Mouse (Mus musculus) left cerebral cortex, postnatal 25 days (tissue): ENCODE measurements around the gene C5ar2. TPM values are rescaled to one million over a fixed set of nuclear protein-coding genes. Genes with fewer than 3 reads are reported as not detected.

Experiments used
- DNase-seq, 2 experiments: peaks; one replicate each; pipeline ENCODE4 v3.0.0; 2022; ENCODE audit warnings: low spot score in 2 of 2, mixed read lengths in 1 of 2
- intact Hi-C: fragments of 180-260 bp; cut with DNase I; formaldehyde crosslinking; loops from one replicate; pipeline ENCODE4 v1.15.1; 2025
- total RNA-seq, 2 experiments: library from RNA; stranded (reverse); gene quantifications; 2 replicates each; pipeline ENCODE4 v1.2.3; 2021

C5ar2 gene
- total RNA-seq, 2 experiments from 2014 or later, result 0.71 to 0.87 TPM

DNA sequence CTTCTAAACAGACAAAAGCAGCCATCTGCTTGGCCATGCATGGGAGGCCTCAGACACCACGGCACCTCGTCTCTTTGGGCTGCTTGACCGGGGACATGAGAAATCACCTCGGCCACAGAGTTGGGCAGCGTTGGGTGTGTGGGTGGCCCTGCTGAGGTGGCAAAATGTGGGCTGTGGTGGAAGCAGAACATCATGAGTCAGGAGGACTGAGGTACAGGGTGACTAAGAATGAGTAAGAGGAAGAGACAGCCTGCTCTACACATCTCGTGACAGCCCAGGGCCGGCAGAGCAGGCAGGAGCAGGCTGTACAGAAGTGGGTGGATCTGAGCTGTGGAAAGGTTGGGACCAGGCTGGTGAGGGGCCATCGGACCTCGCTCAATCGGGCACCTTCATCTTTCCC is 36.5 kb downstream of the C5ar2 start:
- intact Hi-C loops, result no loop called here

DNA sequence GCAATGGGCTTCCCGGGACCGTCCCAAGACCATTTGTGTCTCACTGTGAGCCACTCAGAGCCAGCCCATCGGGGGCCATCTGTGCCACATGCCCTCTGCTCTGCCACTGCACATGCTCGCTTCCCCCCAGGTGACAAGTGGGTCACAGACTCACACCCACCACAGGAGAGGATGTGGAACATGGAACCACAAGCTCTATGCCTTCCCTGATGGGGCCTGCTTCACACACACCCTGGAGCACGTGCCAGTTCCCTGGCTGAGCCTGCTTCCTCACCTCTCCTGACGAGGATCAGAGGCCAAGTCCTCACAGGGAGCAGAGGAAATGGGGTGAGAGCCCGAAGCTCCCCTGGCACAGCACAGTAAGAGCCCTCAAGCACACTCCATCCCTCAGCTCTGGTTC is 36.9 kb downstream of the C5ar2 start:
- no peak for DNase-seq
- intact Hi-C loops, result no loop called here

More for the DNA sequence above, 36.5 kb downstream of the C5ar2 start:
- DNase-seq, result peak; percentile 54 to 85

DNA sequence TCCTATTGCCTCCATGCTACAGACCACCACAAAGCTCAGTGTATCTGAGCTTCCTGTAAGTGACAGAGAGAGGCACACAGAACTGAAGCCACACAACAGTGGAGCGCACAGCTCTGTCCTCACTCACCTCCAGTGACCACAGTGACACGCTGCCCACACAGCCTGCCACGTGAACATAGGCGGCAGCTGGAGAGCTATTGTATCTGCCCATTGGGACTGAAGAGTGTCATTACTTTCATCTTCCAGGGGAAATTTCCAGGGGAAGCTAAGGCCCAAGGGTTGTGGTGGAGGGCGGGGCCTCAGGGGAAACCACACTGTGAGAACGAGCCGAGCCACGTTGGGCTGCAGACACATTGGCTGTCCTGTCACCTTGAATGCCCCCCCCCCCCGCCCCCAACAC is 39.2 kb downstream of the C5ar2 start:
- intact Hi-C loops, result no loop called here
- DNase-seq, result no peak

DNA sequence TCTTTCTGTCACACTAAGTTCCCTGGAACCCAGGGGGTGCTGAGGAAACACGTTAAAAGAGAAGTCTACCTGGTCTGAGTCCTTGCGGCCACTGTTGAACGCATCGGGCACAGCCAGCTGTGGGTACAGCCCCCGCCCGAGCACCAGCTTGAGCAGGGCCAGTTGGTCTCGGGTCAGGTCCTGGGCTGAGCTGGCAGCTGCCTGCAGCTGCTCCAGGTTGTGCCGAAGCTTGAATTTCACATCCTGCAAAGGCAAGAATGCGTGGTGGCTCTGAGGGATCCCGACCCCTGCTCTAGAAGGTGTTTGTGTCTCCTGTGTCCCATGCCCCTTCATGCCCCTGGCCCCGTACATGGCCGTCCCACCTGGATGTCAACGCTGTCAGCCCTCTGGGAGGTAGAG is 40.5 kb downstream of the C5ar2 start:
- intact Hi-C loops, result no loop called here
- no peak for DNase-seq

DNA sequence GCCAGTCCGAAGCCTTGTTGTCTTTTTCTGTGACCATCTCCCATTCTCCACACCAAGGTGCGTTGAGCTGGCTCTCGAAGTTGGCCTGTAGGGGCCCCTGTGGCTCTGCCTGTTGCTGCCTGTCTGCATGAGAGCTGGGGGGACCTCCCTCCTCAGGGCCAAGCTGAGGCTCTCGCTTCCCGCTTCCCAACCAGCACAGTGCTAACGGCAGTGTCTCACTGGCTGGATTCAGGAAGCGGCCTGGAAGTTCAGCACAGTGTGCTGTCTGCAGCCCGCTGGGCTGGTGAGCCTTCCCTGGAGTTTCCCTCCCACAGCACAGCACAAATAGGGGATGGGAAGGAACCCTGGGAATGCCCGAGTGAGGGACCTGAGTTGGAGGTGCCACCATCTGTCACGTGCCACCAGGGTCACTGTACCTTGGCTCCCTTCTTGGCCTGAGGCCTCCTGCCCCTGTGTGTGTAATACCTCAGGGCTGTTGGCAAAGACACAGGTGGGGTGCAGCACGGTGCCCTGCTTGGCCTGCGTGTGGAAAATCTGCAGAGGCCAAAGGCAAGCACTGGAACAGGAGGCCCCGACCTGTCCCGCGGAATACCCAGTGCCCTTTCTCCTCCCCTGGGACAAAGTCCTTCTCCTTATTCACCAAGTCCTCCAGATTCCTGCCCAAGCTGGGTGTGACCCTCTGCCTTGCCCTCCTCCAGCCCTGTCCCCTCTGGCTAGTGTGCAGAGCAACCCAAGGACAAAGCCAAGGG is 41.0 kb downstream of the C5ar2 start:
- no peak for DNase-seq
- intact Hi-C loops, result no loop called here

DNA sequence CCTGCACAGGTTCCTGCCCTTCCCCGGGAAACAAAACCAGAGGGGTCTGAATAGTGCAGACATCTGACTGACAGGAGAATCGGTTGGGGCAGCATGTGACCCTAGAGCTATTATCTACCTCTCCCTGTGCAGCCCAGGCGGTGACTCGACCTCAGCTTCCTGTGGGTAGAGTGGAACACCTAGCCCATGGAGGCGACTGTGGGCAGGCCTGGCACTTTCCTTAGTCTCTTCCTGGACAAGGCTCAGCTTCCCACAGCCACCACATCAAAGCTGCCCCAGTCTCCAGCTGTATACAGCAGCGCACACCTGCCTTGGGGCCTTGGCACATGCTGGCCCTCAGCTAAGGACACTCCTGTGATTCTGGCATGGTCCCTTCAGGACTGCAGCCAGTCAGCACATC is 42.8 kb downstream of the C5ar2 start:
- intact Hi-C loops, result no loop called here
- no peak for DNase-seq

DNA sequence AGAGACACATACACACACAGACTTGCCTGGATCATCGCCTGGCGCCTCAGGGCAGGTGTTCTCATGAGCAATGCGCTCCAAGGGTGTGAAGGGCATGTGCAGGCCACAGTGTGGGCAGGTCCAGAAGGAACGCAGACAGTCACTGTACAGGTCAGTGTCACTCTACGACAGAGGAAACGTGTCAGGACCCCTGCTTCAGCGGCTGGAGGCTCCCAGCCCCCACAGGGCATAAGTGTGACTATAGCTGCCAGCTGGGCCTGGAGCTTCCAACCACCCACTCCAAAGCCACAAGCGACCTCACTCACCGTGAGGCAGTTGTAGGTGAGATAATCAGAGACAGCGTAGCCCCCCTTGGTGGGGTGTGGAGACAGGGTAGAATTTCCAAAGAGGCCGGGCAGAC is 45.4 kb downstream of the C5ar2 start:
- DNase-seq, result no peak
- intact Hi-C loops, result loop anchor here (10.0 kb wide), 1 partner anchor 146 kb away; no protein-coding TSS in a partner anchor

DNA sequence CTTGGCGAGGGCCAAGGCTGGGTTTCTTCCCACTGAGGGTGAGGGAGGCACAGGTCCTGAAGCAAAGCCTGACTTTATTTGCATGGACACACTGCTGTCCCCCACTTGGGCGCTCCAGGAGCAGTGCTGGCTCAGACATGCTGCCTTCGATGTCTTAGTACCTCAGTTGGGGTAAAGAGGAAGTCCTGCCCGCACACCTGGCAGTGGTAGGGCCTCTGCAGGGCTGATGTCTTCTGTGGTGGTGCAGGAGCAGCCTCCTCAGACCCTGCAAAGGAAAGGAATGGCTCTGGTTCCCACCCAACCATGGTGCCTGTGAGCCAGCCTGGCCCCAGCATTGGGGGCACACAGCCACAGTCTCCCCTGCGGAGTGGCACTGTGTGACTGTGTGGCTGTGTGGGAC is 46.8 kb downstream of the C5ar2 start:
- intact Hi-C loops, result loop anchor here (10.0 kb wide), 1 partner anchor 148 kb away; no protein-coding TSS in a partner anchor
- no peak for DNase-seq

DNA sequence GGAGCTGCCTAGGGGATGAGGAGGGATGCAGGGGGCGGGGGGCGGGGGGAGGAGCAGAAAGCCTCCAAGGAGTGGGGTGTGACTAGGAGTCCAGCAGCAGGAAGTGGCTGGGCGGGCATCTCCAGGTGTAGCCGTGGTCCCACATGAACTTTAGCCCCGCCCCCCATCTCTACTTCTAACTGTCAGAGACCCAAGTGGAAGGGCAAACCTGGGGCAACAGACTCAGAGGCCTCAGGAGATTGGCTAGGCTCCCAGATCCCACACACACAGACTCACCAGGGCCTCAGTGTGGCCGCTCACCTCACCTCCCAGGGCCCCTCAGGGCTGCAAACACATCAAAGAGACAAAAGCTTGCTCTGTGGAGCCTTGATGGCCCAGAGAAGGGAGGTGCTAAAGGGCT is 47.3 kb downstream of the C5ar2 start:
- DNase-seq, result no peak
- intact Hi-C loops, result loop anchor here (10.0 kb wide), 1 partner anchor 148 kb away; no protein-coding TSS in a partner anchor

DNA sequence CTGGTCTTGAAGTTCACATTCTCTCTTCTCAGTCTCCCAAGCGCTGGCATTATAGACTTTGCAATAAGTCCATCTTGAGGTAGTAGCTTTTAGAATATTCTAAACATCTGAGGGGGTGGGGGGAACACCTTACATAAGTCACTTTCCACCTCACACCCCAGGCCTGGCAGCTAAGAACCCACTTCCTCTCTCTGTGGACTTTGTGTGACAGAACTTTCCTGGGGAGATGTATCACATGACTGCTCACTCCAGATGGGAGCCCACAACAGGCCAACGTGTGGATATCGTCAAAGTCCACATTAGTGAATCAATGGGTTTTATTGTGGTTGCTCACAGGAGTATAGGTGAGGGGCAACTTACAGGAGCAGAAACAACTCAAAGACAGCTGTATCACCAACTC is 50.3 kb downstream of the C5ar2 start:
- intact Hi-C loops, result loop anchor here (10.0 kb wide), 1 partner anchor 151 kb away; no protein-coding TSS in a partner anchor
- DNase-seq, result no peak

DNA sequence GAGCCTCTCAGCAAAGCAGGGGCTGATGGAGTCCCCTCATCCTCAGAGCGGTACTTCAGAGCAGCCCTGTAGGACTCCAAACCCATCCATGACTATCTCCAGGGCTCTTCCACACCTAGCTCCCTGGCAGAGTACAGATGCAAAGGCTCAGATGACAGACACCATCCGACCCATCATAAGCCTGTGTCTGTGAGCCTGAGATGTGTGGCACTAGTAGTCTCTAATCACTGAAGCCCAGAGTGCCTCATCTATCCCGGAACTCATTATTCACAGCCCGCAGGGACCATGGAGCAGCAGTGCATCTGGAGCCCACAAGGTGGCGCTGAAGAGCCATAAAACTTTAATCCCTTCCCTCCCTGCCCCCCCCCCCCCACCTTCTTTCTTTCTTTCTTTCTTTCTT is 51.6 kb downstream of the C5ar2 start:
- intact Hi-C loops, result loop anchor here (1.0 to 10.0 kb wide), 2 partner anchors 70 to 152 kb away; no protein-coding TSS in a partner anchor

DNA sequence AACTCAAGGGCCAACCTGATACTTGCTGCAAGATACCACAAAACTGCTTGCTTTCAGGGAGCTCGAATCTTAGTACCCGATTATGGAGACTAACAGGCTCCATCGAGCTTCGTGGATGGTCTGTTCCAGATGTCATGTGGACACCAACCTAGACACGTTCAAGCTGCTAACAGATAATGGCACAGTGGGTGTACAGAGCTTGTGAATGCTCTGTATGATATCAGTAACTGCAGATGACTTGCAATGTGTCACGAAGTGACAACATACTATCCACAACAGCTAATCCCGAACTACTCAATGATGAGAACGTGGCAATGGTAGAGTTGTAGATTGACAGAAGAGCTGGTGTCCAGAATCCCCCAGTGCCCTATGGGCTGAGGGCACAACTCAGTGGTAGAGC is 56.5 kb downstream of the C5ar2 start:
- no peak for DNase-seq
- intact Hi-C loops, result no loop called here

More for the DNA sequence above, 51.6 kb downstream of the C5ar2 start:
- peak; percentile 75 to 82 for DNase-seq

Other genes starting within 250 kb of the C5ar2 start
- 10 to 100 TPM; 12.6 to 14.3 TPM for gene Bicra, start 196.2 kb downstream of the C5ar2 start, total RNA-seq
- under 1 TPM; 0.50 TPM for gene Zfp541, start 182.3 kb downstream of the C5ar2 start, total RNA-seq
- gene Napa, start 145.7 kb downstream of the C5ar2 start, total RNA-seq, result 100 to 1,000 TPM; 264 to 272 TPM
- 10 to 100 TPM; 36.0 to 42.7 TPM for gene Kptn, start 124.3 kb downstream of the C5ar2 start, total RNA-seq
- 100 to 1,000 TPM; 263 to 264 TPM for gene Slc8a2, start 114.3 kb downstream of the C5ar2 start, total RNA-seq
- gene Meis3, start 69.1 kb downstream of the C5ar2 start, total RNA-seq, result 10 to 100 TPM; 33.3 to 43.5 TPM
- gene Dhx34, start 22.1 kb downstream of the C5ar2 start, total RNA-seq, result 10 to 100 TPM in 1 of 2 experiments, 1 to 10 TPM in 1; 9.5 to 11.1 TPM
- 1 to 10 TPM in 1 of 2 experiments, under 1 TPM in 1; 0.78 to 2.2 TPM for gene C5ar1, start 15.4 kb upstream of the C5ar2 start, total RNA-seq
- gene Inafm1, start 29.5 kb upstream of the C5ar2 start, total RNA-seq, result 10 to 100 TPM; 32.5 to 34.8 TPM
- 10 to 100 TPM; 81.6 to 86.9 TPM for gene Ccdc9, start 42.6 kb upstream of the C5ar2 start, total RNA-seq
- gene Bbc3, start 64.2 kb upstream of the C5ar2 start, total RNA-seq, result 10 to 100 TPM in 1 of 2 experiments, 1 to 10 TPM in 1; 9.2 to 10.9 TPM
- gene Sae1, start 143.7 kb upstream of the C5ar2 start, total RNA-seq, result 100 to 1,000 TPM; 105 to 120 TPM
- 10 to 100 TPM; 58.6 to 58.8 TPM for gene Zc3h4, start 156.8 kb upstream of the C5ar2 start, total RNA-seq
- 10 to 100 TPM; 66.5 to 80.1 TPM for gene Tmem160, start 208.6 kb upstream of the C5ar2 start, total RNA-seq
- 10 to 100 TPM; 10.5 to 11.0 TPM for gene Npas1, start 233.6 kb upstream of the C5ar2 start, total RNA-seq